Mouse (Mus musculus) intestine, postnatal 0 days (tissue): ENCODE measurements around the gene Polr2h. TPM values are rescaled to one million over a fixed set of nuclear protein-coding genes. Genes with fewer than 3 reads are reported as not detected.
"Not testable (repeated sequence)": the region's sequence is repeated elsewhere in the genome, so short reads cannot be mapped to it uniquely, and the experiment has no call there.

Source experiments
- ATAC-seq: fragments of 200-750 bp; cut with Nextera tagmentation; 2 replicates; pipeline ENCODE4 v1.8.0; 2017; ENCODE audit warnings: mild to moderate bottlenecking, moderate TSS enrichment, moderate library complexity
- H3K27ac ChIP-seq: fragments of 300-500 bp; sonication (generic); 2 replicates; pipeline ENCODE4 v1.5.1; 2014; ENCODE audit warnings: mild to moderate bottlenecking, low read depth, low read length, moderate library complexity
- H3K27me3 ChIP-seq: fragments of 300-500 bp; sonication (generic); replicated peaks from 2 replicates; pipeline ENCODE4 v1.6.1; 2014; ENCODE audit warnings: low read length, mixed read lengths; ENCODE audit not compliant: control insufficient read depth, insufficient read depth
- H3K36me3 ChIP-seq: fragments of 300-500 bp; sonication (generic); 2 replicates; pipeline ENCODE4 v1.6.1; 2014; ENCODE audit warnings: mild to moderate bottlenecking, moderate library complexity; ENCODE audit not compliant: control insufficient read depth, insufficient read depth
- H3K4me1 ChIP-seq: fragments of 300-500 bp; sonication (generic); replicated peaks from 2 replicates; pipeline ENCODE4 v1.6.1; 2014; ENCODE audit warnings: antibody characterized with exemption, low read length, mixed read lengths; ENCODE audit not compliant: control insufficient read depth, insufficient read depth
- H3K4me2 ChIP-seq: fragments of 300-500 bp; sonication (generic); replicated peaks from 2 replicates; pipeline ENCODE4 v1.6.1; 2014; ENCODE audit warnings: low read depth, mild to moderate bottlenecking, moderate library complexity
- H3K4me3 ChIP-seq: fragments of 300-500 bp; sonication (generic); 2 replicates; pipeline ENCODE4 v1.5.1; 2014; ENCODE audit warnings: low read depth, low read length
- H3K9ac ChIP-seq: fragments of 300-500 bp; sonication (generic); 2 replicates; pipeline ENCODE4 v1.6.1; 2014; ENCODE audit warnings: mild to moderate bottlenecking, low read depth, low read length
- H3K9me3 ChIP-seq: fragments of 300-500 bp; sonication (generic); 2 replicates; pipeline ENCODE4 v1.6.1; 2016; ENCODE audit warnings: mixed run types; ENCODE audit not compliant: control insufficient read depth
- CTCF ChIP-seq: sonication (generic); IDR thresholded peaks from 2 replicates; pipeline ENCODE4 v1.5.1; 2016; ENCODE audit warnings: low read depth, mild to moderate bottlenecking, control low read depth, antibody characterized with exemption, moderate library complexity
- WGBS: fragments of 180-500 bp; shearing (Covaris S2); extraction: QIAGEN DNeasy Blood & Tissue Kit; methylation state at CpG from one replicate; pipeline ENCODE4 v1.1.7; 2014; 5-methylcytosine and 5-hydroxymethylcytosine counted together
- polyA plus RNA-seq: library from polyadenylated mRNA; unstranded; fragments of >200 nt; fragmentation: Nextera tagmentation; extraction: Ambion mirVana; gene quantifications from 2 replicates; pipeline ENCODE4 v1.2.1, GENCODE M21; 2015

The Polr2h gene
- 52.9 and 54.2 TPM in 2 replicates for polyA plus RNA-seq

- Histone ChIP-seq H3K4me1 (0 out of 2 replicates have a peak, but pooled peaks cover 5% of the 10 kb centered on the region), H3K9me3 (no peaks in the 10 kb centered on the region), H3K9ac (peak within 1 kb of the TSS; percentile 62), H3K4me2 (peak within 1 kb of the TSS; percentile 92), H3K27me3 (no peaks in the 10 kb centered on the region), H3K27ac (peak within 1 kb of the TSS; percentile 97), H3K4me3 (peak within 1 kb of the TSS; percentile 68), H3K36me3 (peaks cover 18% of the 10 kb centered on the region)
- peak; percentile 92 for TF ChIP-seq CTCF
- peak; percentile 90 for ATAC-seq
- WGBS = under 1% methylated on average over 62 of the region's 62 CpGs
These were observed at the start of gene Polr2h, which contains the start of gene Clcn2 for GRCm38 (mm10) chr16:20717181-20717977. Gene Polr2h (plus strand): TSS chr16:20717665. Gene Clcn2 (minus strand): TSS chr16:20717746.

GRCm38 (mm10) chr16:20668013-20668412, 49.5 kb upstream of the Polr2h start, which contains the start of gene Eif4g1:
Gene Eif4g1 (plus strand): TSS chr16:20668313.
- H3K4me1 ChIP-seq, H3K27ac ChIP-seq, H3K4me3 ChIP-seq, ATAC-seq, H3K9me3 ChIP-seq, H3K9ac ChIP-seq, H3K36me3 ChIP-seq, H3K27me3 ChIP-seq, H3K4me2 ChIP-seq: not testable (repeated sequence)
- WGBS = 92% methylated on average over 3 of the region's 6 CpGs

- ATAC-seq = no peak
These were observed 47.2 kb upstream of the Polr2h start for GRCm38 (mm10) chr16:20670291-20670690.

GRCm38 (mm10) chr16:20671886-20672285, 45.6 kb upstream of the Polr2h start:
- H3K4me3 ChIP-seq = peak overlapping the region; percentile 93; the same call in 1 of the 2 replicates
- peaks cover 17% of the 10 kb centered on the region for H3K36me3 ChIP-seq
- H3K4me1 ChIP-seq = no peaks in the 10 kb centered on the region; the same call in 1 of the 2 replicates
- H3K9me3 ChIP-seq = no peaks in the 10 kb centered on the region
- no peak for ATAC-seq
- peak overlapping the region; percentile 98; the same call in 1 of the 2 replicates for H3K27ac ChIP-seq
- no peaks in the 10 kb centered on the region for H3K27me3 ChIP-seq
- TF ChIP-seq CTCF = no peak
- 14% methylated on average over 6 of the region's 6 CpGs for WGBS
- H3K9ac ChIP-seq = no peak overlapping the region
- H3K4me2 ChIP-seq = peak overlapping the region; percentile 78

More at GRCm38 (mm10) chr16:20670291-20670690, 47.2 kb upstream of the Polr2h start:
- TF ChIP-seq CTCF = no peak
- no peaks in the 10 kb centered on the region; the same call in 1 of the 2 replicates for H3K4me1 ChIP-seq
- no peak overlapping the region for H3K27ac ChIP-seq
- no peaks in the 10 kb centered on the region for H3K27me3 ChIP-seq
- no peak overlapping the region for H3K4me2 ChIP-seq
- no peak overlapping the region for H3K9ac ChIP-seq
- 82% methylated on average over 3 of the region's 3 CpGs for WGBS
- H3K4me3 ChIP-seq = no peak overlapping the region
- peaks cover 2% of the 10 kb centered on the region for H3K36me3 ChIP-seq
- no peaks in the 10 kb centered on the region for H3K9me3 ChIP-seq

GRCm38 (mm10) chr16:20672500-20672902, 45.0 kb upstream of the Polr2h start:
- TF ChIP-seq CTCF = no peak
- under 1% methylated on average over 36 of the region's 38 CpGs for WGBS

GRCm38 (mm10) chr16:20672965-20673705, 44.3 kb upstream of the Polr2h start:
- Histone ChIP-seq H3K36me3 (peaks cover 28% of the 10 kb centered on the region), H3K4me3 (peak overlapping the region; percentile 93), H3K9me3 (no peaks in the 10 kb centered on the region), H3K4me2 (peak overlapping the region; percentile 78), H3K27me3 (no peaks in the 10 kb centered on the region), H3K4me1 (no peaks in the 10 kb centered on the region; the same call in 1 of the 2 replicates), H3K9ac (peak overlapping the region; percentile 95), H3K27ac (peak overlapping the region; percentile 98)
- ATAC-seq = peak; percentile 74
- TF ChIP-seq CTCF = no peak
- under 1% methylated on average over 43 of the region's 78 CpGs for WGBS

More at GRCm38 (mm10) chr16:20672500-20672902, 45.0 kb upstream of the Polr2h start:
- no peaks in the 10 kb centered on the region for H3K9me3 ChIP-seq
- peak overlapping the region; percentile 98 for H3K27ac ChIP-seq
- H3K36me3 ChIP-seq = peaks cover 24% of the 10 kb centered on the region
- peak overlapping the region; percentile 93 for H3K4me3 ChIP-seq
- H3K27me3 ChIP-seq = no peaks in the 10 kb centered on the region
- no peaks in the 10 kb centered on the region; the same call in 1 of the 2 replicates for H3K4me1 ChIP-seq
- peak overlapping the region; percentile 78 for H3K4me2 ChIP-seq
- ATAC-seq = peak; percentile 89
- peak overlapping the region; percentile 95 for H3K9ac ChIP-seq
